Mouse (Mus musculus): ENCODE results near the gene Tbcel.

- TF ChIP-seq CTCF (IDR thresholded peaks at IDR 0.05; ENCODE audit: low read depth, low read length) (no peak), POLR2A (IDR thresholded peaks at IDR 0.05; ENCODE audit: borderline replicate concordance, low read depth, low read length) (no peak)
These were observed 90.2 kb downstream of the Tbcel start for GRCm38 (mm10) chr9:42417352-42417952.
